Mouse (Mus musculus) splenic B cell, adult 2 months (primary cell): ENCODE measurements at regions not wholly inside any gene's neighbourhood (a gene's known extent, or its start where the extent isn't known, plus 50 kb on each side); places are given as distances from the start of the nearest gene placed in this dataset.
"Not testable (repeated sequence)": the region's sequence is repeated elsewhere in the genome, so short reads cannot be mapped to it uniquely, and the experiment has no call there.

Experiments
- DNase-seq: peaks from one replicate; pipeline ENCODE4 v3.0.0-alpha.2; 2011; ENCODE audit warnings: low read depth, low spot score
- H3K27me3 ChIP-seq: 2 replicates; pipeline ENCODE4 v1.6.1; 2012; ENCODE audit warnings: mild to moderate bottlenecking, low read length, moderate library complexity, mixed read lengths; ENCODE audit not compliant: control insufficient read depth, poor library complexity, insufficient read depth, severe bottlenecking
- H3K36me3 ChIP-seq: 2 replicates; pipeline ENCODE4 v1.6.1; 2012; ENCODE audit warnings: mild to moderate bottlenecking, low read length, moderate library complexity, mixed read lengths; ENCODE audit not compliant: control insufficient read depth, poor library complexity, insufficient read depth, severe bottlenecking

DNA sequence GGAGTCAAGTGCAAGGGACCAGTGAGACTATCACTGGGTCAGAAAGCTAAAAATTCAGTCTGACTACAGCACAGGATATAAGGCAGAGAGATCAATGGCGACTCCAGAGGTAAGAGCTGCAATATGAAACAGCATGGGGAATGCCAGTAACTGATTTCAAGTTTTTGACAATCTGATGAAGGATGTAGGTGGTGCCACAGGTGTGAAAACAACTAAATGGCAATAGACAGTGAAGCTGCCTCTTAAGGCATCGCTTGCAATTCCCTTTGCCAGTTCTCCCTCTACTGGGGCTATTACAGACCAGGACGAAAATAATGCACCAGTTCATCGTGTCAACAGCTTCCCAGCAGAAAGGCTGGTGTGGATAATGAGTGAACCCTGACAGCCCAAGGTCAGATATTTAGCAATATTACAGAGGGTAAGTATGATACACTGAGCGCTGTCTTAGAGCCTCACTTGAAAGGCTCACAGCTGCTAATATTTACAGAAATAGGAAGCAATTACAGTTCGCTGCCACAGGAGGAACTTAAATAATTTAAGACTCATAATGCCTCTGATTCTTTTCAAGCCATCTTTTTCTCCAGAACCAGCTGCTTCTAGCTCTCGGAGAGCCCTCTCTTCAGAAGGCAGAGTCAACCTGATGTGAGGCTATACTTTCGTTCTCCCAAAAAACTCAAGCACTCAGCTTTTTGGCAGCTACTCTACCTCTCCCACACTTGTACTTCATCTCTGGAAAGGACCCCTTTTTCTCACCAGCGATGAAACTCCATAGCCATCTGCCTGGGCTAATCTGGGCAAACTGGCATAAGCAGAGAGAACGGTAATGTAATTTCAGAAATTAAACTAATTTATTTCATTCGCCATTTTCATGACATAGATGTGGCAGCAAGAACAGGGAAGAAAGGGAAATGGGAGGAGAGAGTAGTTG, 139.9 kb downstream of the Mat2b start:
- no peaks in the 10 kb centered on the region for H3K36me3 ChIP-seq
- H3K27me3 ChIP-seq, result no peaks in the 10 kb centered on the region
- DNase-seq, result no peak

DNA sequence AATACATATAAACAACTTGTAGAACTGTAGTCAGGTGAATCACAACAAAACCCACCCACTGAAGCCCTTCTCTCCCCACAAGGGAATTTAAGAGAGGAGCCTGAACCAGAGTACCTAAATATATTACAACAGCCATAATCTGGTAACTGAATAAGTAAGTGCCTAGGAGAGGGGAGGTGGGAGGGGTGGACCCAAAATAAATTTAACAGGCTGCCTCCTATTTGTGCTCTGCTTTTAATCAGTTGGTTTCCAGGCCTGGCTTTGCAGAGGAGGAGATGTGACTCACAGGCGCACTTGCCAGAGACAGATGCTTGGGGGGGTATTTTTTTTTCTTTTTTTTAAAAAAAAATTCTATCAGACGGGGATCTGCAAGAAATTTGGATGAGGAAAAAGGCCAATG, 142.9 kb downstream of the Mat2b start:
- DNase-seq, result no peak

DNA sequence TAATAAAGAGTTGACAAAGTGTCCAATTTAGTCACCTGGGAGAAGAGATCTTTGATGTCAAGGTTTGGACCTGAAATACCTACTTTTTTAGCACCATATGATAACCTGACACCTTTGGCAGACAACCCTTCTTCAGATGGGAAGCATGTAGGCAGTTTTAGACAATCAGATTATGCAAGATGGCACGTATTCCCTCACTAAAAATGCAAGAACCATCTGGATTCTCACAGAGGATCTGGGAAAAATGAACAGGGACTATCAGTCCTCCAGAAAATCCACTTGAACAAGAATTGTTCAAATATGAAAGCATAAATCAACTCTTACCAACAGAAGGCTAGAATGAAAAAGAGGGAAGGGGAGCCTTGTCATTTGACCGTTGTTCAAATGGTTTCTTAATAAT, 148.4 kb downstream of the Mat2b start:
- no peaks in the 10 kb centered on the region for H3K27me3 ChIP-seq
- no peak for DNase-seq
- H3K36me3 ChIP-seq, result no peaks in the 10 kb centered on the region

More for the DNA sequence above, 142.9 kb downstream of the Mat2b start:
- Histone ChIP-seq H3K36me3 (no peaks in the 10 kb centered on the region), H3K27me3 (no peaks in the 10 kb centered on the region)

DNA sequence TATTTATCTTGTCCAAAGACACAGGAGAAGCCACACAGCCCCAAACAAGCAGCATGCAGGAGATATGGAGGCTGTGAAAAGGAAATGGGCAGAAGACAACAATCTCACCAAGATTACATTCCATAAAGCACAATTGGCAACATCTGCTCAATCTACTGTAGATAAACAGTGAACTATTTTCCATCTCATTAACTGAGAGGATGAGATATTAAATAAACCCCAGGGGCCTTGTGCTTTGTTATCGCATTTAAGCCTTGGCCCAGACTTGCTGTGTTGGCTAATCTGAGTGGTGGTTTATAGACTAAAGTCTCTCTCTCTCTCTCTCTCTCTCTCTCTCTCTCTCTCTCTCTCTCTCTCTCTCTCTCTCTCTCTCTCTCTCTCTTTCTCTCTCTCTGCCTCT, 149.5 kb downstream of the Mat2b start:
- Histone ChIP-seq H3K27me3 (no peaks in the 10 kb centered on the region), H3K36me3 (no peaks in the 10 kb centered on the region)
- no peak for DNase-seq

DNA sequence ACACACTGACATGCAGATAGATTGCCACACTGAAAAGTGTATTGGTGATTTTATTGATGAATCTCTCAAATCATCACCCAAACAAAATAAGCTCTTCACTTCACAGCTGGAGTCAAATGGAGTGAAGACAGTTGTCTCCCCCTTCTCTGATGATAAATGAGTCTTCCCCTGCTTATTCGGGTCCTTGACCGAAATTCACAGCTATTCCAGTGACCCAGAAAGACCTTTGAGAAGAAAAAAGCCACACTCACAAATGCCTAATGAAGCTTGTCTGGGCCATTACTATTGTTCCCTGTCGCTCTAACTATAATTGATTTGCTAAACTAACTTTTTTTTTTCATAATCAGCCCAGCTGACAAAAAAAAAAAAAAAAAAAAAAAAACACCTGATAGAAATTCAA, 154.8 kb downstream of the Mat2b start:
- Histone ChIP-seq H3K27me3 (no peaks in the 10 kb centered on the region), H3K36me3 (no peaks in the 10 kb centered on the region)
- no peak for DNase-seq

DNA sequence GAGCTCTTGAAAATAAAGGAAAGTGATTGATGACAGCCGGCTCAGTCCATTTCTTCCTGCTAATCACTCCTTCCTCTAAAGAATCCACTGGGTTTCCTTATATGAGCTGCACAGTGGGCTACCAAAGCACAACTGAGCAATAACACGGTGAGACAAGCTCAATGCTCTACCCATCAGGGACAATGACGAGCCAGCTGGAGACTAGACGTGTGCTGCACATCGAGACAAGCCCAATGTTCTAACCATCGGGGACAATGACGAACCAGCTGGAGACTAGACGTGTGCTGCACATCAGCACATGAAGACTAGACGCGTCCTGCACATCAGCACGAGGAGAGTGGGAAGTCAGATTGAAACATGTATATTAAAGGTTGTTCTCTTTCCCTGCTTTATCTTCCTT, 155.2 kb downstream of the Mat2b start:
- DNase-seq, result no peak
- no peaks in the 10 kb centered on the region for H3K36me3 ChIP-seq
- H3K27me3 ChIP-seq, result no peaks in the 10 kb centered on the region

DNA sequence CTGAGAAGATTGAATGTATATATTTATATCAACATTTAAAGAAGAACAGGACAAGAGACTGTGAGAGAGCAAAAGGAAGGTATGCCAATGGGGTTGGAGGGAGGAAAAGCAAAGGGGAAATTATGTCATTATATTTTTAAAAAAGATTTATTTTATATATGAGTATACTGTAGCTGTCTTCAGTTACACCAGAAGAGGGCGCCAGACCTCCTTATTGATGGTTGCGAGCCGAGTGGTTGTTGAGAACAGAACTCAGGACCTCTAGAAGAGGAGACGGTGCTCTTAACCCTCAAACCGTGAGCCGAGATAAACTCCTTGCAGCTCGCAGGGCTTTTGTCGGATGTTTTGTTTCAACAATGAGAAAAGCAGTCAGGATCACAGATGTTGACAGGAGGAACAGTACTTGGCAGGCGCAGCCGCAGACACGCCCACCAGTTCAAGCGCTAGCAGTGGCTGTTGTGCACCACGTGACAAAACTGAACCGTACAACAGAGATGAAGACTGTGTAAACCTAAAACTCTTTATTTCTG, 158.7 kb downstream of the Mat2b start:
- no peaks in the 10 kb centered on the region for H3K27me3 ChIP-seq
- no peaks in the 10 kb centered on the region for H3K36me3 ChIP-seq
- no peak for DNase-seq

DNA sequence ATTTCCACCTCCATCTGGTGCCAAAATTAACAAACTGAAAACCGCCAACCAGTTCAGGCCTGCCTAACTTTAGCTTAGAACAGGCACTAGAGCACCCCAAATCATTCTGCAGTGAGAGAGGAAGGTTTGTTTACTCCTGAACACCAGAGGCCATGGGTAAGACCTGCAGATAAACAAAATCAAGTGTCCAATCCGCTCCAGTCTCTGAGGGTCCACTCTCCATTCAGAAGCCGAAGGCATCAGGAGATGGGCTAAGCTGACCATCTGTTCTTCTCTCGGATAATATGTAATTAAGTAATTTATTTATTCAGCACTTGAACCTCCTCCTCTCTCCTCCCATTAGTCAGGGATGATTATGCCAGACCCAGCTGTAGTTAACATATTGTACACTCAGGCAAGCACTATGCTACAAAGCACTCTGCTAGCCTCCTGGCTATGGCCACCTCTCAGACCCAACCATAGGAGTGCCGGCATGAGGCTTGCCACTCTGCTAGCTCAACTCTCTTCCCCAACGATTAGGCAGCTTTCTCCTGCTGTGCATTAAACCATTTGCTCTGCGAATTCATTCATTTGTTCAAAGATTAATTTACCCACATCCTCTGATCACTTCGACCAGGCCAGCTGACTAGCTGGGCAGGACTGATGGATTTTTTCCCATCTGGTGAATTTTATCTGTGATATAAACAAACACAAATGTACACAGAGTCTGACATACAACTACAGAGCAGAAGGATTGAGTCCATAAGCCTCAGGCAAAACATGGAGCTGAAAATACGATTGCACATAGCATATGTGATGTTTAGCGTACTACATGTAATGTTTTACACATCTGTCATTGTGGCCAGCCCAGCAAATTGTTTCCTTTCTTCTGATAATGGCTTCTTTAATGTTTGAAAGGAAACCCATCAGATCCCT, 184.4 kb downstream of the Mat2b start:
- Histone ChIP-seq H3K27me3 (no peaks in the 10 kb centered on the region), H3K36me3 (no peaks in the 10 kb centered on the region)
- no peak for DNase-seq

DNA sequence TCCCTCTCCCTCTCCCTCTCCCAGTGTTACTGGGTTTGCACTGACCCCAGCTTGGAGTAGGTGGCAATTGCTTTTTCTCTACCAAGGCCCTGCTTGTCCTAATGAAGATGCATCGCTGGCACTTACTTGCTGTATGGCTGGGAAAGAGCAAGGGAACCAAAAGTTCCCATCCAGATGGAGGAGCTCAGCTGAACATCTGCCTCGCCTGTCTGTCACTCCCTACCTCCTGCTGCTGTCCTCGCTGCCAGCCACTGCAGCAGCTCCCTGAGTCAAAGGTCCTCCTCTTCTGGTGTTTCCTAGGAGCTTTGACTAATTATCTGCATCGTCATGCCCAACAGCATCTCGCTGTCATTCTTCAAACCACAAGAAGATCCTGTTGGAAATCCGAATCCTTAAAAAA, 203.4 kb downstream of the Mat2b start:
- no peaks in the 10 kb centered on the region for H3K36me3 ChIP-seq
- H3K27me3 ChIP-seq, result no peaks in the 10 kb centered on the region
- DNase-seq, result no peak

DNA sequence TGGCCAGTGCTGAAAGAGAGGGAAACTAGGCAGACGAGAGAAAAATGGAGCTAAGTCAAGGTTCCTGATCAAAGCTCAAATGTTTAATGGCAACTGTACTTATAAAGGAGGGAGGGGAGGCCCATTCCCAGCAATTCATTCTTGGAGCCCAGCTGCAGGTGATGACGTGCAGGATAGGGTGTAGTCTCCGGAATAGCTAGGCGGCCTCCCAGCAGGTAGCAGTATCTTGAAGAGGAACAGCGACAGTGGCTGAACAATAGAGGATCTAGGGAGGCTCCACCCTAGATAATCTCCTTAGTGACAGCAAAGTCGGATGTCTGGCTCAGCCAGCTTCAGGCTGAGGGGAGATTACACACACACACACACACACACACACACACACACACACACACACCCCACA, 216.8 kb downstream of the Mat2b start:
- DNase-seq, result not testable (repeated sequence)

DNA sequence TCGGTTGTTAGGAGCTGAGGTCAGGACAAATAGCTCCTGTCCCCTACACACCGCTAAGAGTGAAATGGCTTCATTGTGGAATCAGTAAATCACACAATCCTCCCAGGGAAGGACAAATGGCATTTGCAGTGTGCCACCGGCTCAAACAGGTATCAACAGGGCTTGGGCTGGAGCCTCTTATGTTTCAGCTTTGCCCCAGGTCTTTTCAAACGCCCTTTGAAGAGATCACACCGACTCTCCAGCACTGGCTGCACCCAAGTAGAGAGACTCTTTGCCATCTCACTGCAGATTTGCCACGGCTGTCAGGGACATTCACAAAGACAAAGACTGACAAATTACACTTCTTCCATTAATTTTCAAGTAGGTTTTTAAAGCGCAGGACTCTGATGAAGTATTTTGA, 217.7 kb downstream of the Mat2b start:
- no peak for DNase-seq
- Histone ChIP-seq H3K27me3 (no peaks in the 10 kb centered on the region), H3K36me3 (no peaks in the 10 kb centered on the region)

More for the DNA sequence above, 216.8 kb downstream of the Mat2b start:
- not testable (repeated sequence) for H3K27me3 ChIP-seq, H3K36me3 ChIP-seq

DNA sequence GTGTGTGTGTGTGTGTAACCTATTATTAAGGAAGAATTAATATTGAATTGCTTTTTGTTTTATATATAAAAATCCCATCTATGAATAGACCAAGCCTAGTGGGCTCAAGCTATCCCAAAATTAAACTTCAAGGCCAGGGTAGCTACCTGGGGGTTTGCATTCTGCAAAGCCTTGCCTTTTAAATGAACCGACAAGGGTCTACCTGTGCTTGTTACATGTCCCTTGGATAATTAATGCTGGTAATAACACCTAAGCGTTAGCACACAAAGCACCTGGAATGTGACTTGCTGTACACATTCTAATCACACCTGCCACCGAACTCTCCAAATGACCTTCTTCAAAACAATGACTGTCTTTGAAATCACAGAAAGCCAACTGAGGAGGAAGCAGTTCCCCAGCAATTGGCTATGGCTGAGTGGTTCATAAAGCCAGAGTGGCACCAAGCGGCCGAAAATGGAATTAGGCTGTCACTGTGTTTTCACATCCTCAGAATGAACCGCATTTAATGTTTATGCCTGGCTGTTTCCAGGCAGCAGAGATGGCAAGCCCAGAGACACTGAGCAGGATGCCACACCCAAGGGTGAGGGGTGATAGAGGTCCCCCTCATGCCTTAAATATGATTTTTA, 225.8 kb downstream of the Mat2b start:
- H3K36me3 ChIP-seq, result no peaks in the 10 kb centered on the region
- DNase-seq, result no peak

DNA sequence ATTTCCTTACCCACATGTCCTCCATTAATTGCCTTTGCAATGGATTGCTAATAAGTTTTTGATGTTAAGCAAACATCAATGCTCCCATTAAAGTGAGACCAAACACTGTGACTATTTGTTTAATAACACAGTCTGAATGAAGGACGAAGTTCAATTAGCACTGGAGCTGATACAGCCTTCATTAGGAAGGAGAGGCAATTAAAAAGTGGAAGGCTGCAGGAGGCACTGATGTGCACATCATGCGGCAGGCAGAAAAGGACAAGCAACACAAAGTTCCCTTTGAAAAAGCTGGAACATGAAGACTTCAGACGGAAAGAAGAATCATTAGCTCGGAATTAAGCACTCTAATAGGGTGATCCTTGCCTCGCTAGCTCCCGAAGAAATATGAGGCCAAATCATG, 238.4 kb downstream of the Mat2b start:
- Histone ChIP-seq H3K36me3 (no peaks in the 10 kb centered on the region), H3K27me3 (no peaks in the 10 kb centered on the region)
- no peak for DNase-seq

More for the DNA sequence above, 225.8 kb downstream of the Mat2b start:
- no peaks in the 10 kb centered on the region for H3K27me3 ChIP-seq

DNA sequence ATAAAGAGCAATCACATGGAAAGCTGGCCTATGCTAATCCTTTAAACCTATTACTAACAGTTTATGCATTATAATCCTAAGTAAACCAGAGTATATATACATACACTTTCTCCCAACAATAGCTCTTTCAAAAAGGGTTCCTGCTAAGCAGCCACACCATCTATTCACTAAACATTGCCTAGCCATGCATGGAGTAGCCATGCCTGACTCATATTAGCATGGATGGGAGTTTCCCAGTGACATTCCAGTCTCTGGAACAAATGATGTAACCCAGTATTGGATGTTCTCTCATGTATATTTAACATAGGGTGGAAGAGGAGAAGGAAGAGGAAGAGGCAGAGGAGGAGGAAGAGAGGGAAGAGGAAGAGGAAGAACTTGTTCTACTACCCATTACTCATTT, 240.0 kb downstream of the Mat2b start:
- not testable (repeated sequence) for H3K36me3 ChIP-seq, H3K27me3 ChIP-seq, DNase-seq
